Mouse (Mus musculus): ENCODE data around the gene Lmbrd2. TPM values are rescaled to one million over a fixed set of nuclear protein-coding genes. Genes with fewer than 3 reads are reported as not detected.
"Not testable (repeated sequence)": the region's sequence is repeated elsewhere in the genome, so short reads cannot be mapped to it uniquely, and the experiment has no call there.

The Lmbrd2 gene
- total RNA-seq, 2 experiments from 2014 or later: 12.7 to 14.6 TPM

DNA sequence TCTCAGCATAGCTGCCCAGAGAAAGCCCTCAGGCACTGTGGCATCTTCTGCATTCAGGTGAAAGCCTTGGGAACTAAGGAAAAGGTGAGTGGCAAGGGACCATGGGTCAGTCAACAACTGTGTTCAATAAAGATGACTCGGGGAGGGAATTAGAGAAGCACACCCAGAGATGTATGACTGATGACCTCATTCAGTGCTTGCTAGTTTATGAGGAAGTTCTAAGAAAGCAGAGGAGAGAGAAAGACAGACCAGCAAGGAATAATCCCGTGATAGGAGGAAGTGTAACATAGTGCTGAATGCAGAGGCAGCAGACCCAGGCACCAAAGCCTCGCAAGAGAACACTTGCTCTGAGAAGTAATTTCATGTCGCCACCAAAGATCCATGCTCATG is 8.9 kb upstream of the Lmbrd2 start:
- intact Hi-C loops (cut with DNase I; ENCODE audit: low total_unique reads): no loop called here
- DNase-seq: no peak

DNA sequence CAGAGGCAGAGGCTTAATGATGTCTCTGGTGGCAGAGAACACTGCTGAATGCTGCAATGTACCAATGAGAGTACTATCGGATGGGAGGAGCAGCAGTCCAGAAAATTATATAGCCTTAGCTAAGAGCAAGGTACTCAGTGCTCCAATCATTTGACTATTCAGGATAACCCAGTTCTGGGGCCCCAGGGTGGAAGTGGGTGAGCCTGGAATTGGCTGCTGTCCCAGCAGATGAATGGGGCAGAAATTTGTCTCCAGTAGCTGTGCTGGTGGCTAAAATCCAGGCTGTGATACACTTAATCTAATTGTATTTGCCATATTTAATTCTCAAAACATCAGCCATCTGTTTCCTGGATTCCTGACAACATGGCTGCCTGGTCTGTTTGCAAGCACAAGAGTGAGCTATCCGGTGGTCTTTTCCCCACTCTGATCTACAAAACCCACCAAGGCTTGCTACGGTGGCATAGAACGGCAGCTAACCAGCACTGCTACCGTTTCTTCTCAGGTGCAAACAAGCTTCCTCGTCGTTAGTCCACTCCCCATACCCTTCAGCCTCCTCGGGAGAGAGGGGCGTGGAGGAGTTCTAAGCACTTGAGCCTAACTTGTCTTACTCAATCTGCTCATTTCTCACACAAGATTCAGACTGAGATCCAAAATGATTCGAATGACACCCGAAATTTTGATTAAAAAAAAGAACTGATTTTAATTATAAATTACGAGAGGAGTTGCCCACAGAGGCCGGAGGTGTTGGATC is 7.5 kb upstream of the Lmbrd2 start:
- intact Hi-C loops (cut with DNase I; ENCODE audit: low total_unique reads): no loop called here
- DNase-seq: peak; percentile 25

DNA sequence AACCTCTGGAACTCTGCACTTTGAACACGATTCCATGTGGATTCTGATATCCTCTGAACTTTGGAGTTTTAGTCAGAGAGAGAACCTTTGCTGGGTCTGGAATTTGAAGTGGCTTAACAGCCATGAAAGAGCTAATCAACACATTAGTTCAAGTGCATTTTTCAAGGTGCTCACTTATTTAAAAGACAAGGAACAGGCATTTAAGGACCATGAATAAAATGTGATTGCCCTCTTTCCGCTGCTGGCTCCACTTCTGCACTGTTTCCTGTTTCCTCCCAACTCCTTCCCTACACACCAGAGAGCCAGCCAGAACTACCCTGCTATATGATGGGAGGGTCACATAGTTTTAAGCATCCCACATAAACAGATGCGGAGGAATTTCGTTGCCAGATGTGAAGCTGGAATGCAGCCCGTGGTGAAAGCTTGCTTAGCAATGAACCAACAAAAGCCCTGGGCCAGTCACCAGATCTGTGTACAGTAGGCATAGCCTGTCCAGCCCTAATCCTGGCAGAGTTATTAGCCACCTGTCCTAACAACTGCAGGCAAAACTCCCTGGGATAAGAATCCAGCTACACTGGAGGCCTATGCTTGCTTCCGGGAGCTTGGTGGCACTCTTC is 5.4 kb upstream of the Lmbrd2 start:
- DNase-seq: peak; percentile 59
- intact Hi-C loops (cut with DNase I; ENCODE audit: low total_unique reads): no loop called here

DNA sequence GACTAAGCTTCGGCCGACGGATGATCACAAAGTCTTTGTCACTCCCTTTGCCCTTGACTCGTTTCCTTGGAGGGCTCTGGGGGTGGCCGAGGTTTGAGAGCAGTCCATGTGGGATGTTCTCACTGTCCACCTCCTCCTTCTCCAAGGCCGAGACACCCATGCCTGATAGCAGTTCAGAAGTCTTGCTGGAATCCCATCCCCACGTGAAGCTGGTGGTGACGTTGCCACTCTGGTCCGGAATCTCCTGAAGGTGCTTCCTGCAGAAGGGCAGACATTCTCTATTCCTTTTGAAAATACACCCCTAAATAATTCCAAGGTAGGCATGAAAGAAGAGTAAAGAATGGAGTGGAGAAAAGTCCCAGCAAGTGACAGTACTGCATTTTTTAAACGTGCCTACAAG is 903 bp upstream of the Lmbrd2 start:
- intact Hi-C loops (cut with DNase I; ENCODE audit: low total_unique reads): no loop called here
- no peak for DNase-seq

DNA sequence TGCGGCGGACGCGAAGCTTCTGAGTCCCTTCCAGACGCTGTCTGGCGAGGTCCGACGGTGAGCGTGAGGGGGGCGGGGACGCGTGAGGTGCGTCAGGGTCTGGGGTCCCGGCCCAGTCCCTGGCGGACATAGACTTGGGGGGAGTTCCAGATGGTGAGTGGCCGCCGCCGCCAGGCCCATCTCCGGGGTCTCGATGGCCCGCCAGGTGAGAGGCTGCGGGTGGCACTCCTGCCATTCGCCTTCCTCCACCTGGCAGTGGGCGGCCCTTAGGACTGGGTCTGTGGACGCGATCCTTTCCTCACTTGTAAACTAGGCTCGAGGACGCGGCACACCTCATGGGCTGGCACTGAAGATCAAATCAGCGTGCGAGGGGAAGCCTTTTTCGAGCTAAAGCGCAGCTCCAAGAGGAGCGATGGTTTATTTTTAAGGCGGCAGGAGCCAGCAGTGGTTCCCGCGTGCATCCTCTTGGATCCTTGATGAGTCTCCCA is 378 bp downstream of the Lmbrd2 start:
- peak; percentile 34 for DNase-seq
- intact Hi-C loops (cut with DNase I; ENCODE audit: low total_unique reads): no loop called here

DNA sequence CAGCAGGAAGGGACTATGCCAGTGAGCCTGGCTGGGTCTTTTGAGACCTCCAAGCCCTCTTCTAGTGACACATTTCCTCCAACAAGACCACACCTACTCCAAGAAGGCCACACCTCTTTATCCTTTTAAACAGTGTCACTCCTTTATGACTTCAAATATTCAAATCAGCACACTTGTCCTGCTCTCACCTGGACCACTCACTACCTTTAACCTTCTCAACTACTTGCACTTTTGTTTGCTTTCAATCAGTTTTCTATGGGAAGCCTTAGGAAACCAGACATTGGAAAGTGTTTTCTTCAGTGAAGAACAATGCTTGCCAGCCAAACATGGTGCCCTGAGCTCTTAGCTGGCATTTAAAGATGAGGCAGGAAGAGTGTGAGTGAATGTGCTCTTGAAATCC is 15.0 kb downstream of the Lmbrd2 start, which contains the start of gene Skp2:
TSS of gene Skp2 (minus strand) at position 101 of the 400 bp plus-strand sequence.
- intact Hi-C loops (cut with DNase I; ENCODE audit: low total_unique reads): no loop called here
- no peak for DNase-seq

DNA sequence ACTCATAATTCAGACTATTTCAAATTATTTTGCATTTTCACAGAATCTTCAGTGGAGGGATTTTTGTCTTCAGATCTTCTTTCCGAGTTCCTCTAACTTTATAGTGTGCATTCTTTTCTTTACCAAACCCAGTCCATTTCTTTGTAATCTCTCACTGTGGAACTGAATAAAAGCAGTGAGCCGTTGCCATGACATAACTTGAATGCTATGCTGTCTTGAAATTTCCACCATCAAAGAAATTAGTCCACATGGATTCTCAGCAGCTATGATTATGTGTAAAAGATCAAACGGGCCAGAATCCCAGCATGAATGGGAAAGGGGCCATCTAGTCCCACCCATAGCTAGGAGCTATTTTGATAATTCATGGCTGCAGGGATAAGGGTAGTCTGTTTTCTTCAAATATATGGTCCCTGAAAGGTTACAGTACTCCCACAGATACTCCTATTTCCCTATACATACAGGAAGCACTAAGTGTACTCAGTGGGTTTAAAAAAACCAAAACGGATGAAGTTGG is 22.3 kb downstream of the Lmbrd2 start:
- DNase-seq: no peak
- intact Hi-C loops (cut with DNase I; ENCODE audit: low total_unique reads): no loop called here

DNA sequence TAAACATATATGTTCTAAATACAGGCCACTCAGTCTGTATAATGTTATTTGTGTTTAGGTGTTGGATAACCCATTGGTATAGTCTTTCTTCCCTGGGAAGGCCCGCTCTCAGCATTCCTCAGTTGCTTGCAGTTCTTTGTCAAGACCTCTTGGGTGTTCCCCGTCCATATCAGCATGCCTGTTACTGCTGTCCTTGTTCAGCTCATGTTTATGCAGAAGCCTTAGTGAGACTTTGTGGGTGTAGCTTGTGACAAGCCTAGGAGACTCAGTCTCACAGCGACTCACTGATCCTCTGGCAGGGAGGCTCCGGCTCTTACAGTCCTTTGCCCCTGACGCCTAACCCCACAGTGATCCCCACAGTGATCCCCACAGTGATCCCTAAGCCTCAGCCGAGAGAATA is 23.8 kb downstream of the Lmbrd2 start:
- no peak for DNase-seq
- intact Hi-C loops (cut with DNase I; ENCODE audit: low total_unique reads): no loop called here

DNA sequence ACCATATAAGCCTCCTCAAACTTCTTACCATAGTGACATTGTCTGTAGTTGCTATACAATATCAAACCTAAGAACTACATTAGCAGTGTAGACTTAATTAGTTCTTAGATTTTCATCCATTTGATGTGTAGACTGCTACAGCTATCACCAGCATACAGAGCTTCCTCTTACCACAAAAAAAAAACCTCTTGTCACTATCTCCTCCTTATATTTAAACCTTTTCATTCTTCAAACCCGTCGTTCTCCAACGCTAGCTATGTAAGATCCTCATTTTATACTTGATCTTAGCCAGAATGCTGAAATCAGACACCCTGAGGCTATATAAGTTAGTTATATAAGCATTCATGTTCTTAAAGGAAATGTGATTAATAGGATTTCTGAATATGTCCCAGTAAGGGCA is 36.7 kb downstream of the Lmbrd2 start:
- DNase-seq: no peak
- intact Hi-C loops (cut with DNase I; ENCODE audit: low total_unique reads): no loop called here

DNA sequence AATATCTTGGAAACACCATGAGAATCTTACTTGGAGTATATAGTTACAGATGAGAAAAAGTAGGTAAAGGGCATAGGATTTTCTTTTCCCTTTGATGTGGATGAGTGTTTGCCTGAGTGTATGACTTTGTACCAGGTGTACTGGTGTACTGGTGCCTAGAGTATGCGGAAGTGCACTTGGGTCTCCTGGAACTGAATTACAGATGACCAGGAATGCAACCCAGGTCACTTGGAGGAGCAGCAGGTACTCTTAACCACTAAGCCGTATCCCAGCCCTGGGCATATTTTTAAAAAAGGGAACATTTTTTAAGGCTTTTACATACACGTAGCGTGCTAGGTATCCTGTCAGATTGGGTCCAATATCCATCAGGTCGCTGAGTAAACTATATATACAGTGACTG is 43.6 kb downstream of the Lmbrd2 start:
- DNase-seq: no peak
- intact Hi-C loops (cut with DNase I; ENCODE audit: low total_unique reads): no loop called here

DNA sequence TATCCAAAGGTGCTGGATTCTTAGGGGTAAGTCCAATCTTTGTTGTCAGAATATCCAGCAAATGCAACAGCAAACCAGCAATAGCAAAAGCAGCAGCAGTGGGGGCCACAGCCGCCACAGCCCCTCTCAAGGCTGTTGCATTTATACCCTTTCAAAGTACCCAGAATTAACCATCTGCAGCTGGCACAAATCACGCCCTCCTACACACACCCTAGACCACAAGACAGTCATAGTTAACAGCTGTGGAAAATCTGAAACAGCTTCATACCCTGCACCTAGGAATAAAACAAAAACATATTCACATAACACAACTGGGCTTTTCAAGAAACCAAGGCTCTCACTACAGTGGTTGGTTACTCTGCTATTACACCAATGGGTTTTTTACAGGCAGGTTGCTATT is 49.4 kb downstream of the Lmbrd2 start:
- no peak for DNase-seq
- intact Hi-C loops (cut with DNase I; ENCODE audit: low total_unique reads): no loop called here

DNA sequence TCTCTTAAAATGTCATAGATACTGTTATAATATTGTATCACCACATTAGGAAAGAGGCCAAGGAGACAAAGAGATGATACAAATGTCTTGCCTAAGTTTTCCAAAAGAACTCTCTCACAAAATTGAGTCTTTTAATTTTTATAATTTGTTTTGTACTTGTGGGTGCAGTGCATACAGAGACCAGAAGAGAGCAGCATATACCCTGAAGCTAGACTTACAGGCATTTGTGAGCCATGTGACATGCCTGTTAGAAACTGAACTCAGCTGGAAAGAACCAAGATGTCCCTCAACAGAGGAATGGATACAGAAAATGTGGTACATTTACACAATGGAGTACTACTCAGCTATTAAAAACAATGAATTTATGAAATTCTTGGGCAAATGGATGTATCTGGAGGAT is 52.3 kb downstream of the Lmbrd2 start:
- intact Hi-C loops (cut with DNase I; ENCODE audit: low total_unique reads); DNase-seq: not testable (repeated sequence)

DNA sequence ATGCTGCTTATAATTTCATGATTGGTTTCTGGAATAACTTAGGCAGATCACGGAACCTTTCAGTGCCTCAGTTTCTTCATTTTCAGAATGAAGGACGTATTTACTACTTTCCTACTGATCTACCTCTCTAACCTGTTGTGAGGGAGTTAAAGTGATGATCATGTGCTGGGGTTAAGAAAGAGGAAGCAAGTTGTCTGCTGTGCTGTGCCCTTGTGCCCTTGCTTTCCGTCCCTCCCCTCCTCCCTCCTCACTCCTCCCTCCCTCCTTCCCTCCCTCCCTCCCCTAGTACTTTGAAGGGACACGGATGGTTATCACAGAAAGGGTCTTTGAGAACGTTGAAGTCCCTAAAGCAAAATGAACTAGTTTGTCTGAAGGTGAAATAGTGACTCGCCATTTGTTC is 58.1 kb downstream of the Lmbrd2 start:
- intact Hi-C loops (cut with DNase I; ENCODE audit: low total_unique reads): no loop called here
- DNase-seq: no peak

DNA sequence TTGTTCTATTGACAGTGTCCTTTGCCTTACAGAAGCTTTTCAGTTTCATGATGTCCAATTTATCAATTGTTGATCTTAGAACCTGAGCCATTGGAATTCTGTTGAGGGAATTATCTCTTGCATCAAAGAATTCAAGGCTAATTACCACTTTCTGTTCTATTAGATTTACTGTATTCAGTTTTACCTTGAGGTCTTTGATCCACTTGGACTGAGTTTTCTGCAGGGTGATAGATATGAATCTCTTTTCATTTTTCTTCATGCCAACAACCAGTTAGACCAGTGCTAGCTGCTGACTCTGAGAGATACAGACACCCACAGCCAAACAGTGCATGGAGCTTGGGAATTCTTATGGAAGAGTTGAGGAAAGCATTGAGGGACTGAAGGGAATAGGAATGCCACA is 71.5 kb downstream of the Lmbrd2 start:
- intact Hi-C loops (cut with DNase I; ENCODE audit: low total_unique reads): no loop called here
- no peak for DNase-seq

DNA sequence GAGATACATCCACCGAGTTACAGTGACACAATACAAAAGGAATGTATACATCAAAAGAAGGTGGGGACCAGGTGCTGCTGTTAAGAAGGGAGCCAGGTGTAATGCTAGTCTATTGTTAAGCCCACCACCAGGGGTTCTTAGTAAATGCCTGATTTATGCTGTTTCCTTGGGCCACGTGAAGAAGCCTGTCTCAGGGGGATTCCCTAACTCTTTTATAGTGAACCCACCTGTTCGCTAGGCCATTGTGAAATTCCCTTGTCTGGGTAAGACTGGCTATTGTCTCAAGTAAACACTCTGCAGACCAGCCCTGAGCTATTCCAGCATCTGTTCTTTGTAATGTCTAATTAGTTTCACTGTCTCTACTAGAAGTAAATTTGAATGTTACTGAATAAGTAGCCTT is 72.7 kb downstream of the Lmbrd2 start:
- DNase-seq; intact Hi-C loops (cut with DNase I; ENCODE audit: low total_unique reads): not testable (repeated sequence)

DNA sequence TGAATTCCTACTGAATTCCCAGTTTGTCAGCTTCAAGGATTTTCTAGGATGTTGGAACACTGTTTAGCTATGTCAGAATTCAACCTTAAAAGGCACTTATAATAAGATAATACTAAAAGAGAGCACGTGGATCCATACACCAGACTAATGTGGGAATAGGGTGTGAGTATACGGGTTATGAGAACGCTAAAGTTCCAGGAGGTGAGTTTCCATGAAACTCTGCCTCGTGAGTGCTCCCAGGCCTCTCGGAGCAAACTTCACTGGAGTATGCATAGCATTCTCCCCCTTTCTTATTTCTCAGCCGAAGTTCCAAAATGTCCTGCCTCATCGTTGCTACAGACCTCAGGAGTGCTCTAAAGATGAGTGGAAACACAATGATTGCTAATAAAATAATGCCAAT is 73.1 kb downstream of the Lmbrd2 start:
- DNase-seq; intact Hi-C loops (cut with DNase I; ENCODE audit: low total_unique reads): not testable (repeated sequence)

DNA sequence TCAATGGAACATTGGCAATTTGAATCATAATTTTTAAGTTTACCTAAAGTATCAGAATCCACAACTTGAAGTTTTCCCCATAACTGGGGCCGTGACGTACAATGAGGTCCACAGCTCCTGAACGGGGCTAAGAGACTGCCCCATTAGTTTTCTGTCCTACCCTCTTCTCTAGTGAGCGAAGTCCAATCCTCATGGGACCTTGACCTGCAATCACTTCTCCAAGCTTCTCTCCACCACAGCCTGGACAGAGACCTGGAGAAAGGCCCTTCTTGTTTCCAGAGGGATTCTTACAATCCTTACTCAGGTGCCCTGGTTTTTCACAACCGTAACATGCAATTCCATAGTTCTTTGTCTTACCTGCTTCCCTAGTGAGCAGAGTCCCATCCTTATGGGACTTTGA is 76.1 kb downstream of the Lmbrd2 start:
- intact Hi-C loops (cut with DNase I; ENCODE audit: low total_unique reads): no loop called here
- DNase-seq: no peak

DNA sequence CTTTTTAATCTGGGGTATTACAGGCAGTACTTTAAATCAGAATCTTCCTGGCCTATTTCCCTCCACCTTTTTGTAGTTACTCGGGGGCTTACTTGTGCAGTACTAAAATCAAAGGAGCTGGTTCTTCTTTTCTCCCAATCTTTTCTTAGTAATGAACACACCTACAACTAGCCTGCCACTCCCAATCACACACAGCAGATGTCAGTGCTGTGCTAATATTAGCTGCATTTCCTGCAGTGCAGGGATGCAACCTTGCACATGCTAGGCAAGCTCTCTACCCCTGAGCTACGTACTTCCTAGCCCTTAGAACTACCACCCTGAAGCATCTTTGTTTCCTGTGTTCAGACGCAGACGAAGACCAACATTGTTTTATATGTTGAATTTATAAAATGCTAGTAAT is 90.6 kb downstream of the Lmbrd2 start:
- not testable (repeated sequence) for DNase-seq
- intact Hi-C loops (cut with DNase I; ENCODE audit: low total_unique reads): loop anchor here (10.0 kb wide), 1 partner anchor 1184 kb away; no protein-coding TSS in a partner anchor

DNA sequence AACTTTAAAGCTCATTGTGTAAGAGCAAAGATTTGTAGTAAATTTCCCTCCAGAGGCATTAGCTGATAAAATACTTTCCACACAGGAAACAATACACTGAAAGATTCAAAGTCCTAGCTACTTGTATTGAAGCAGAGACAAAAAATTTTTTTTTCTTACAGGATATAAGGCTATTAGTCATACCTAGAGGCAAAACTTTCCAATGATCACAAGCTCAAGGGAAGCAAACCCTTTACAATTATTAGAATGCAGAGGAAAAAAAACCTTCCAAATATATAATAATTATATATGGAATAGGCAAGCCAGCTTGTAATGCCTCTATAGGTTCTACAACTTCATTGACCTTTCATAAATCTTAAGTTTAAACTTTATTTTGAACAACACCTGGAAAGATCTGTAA is 106.0 kb downstream of the Lmbrd2 start:
- intact Hi-C loops (cut with DNase I; ENCODE audit: low total_unique reads): no loop called here
- DNase-seq: no peak
